Mouse (Mus musculus): ENCODE results near the gene Ybx3. TPM values are rescaled to one million over a fixed set of nuclear protein-coding genes. Genes with fewer than 3 reads are reported as not detected.

Ybx3 gene
- polyA plus RNA-seq, 1 experiment from 2014 or later = 72.9 TPM

DNA sequence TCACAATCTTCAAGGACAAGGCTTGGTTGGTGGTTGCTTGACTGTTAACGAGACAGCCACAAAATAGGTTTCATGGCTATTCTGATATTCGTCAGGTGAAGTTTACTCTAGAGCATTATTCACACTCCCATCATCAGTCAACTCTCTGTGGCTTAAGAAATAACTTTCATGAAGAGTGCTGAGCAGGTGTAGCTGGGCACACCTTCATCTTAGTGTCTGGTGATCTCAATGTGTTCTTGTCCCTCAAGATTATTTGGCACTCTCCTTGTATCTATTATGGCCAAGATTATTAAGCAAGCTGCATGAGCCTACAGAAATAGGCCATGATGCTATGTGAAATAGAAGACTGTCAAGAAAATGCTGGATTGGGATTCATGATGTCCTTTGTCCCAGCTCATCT is 13.0 kb upstream of the Ybx3 start:
- Histone ChIP-seq H3K79me2 (ENCODE audit: inconsistent target) (no peaks in the 10 kb centered on the region), H3K36me3 (ENCODE audit: inconsistent target) (no peaks in the 10 kb centered on the region), H3K27ac (no peak overlapping the region), H3K4me3 (ENCODE audit: inconsistent target) (no peak overlapping the region)
- WGBS (ENCODE audit: missing documents) = 94% methylated on average over 2 of the region's 2 CpGs

DNA sequence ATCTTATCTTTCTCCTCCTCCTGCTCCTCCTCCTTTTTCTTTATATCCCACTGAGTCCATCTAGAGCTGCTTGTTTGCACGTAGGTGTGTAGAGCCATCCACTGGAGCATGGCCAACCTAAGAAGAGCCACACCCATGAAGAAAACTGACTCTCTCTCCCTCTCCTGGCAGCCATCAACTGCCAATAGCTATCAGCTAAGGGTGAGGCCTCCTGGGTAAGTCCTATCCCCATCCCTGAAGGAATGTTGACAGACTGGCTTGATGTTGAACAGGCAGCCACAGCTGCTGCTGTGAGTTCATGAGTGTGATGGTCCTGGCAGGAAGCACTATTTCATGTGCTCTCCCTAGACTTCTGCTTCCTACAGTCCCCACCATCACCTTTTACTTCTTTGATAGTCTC is 8.4 kb upstream of the Ybx3 start:
- WGBS (ENCODE audit: missing documents) = 90% methylated on average over 1 of the region's 1 CpGs
- no peak overlapping the region for H3K27ac ChIP-seq
- H3K79me2 ChIP-seq (ENCODE audit: inconsistent target) = no peaks in the 10 kb centered on the region
- no peaks in the 10 kb centered on the region for H3K36me3 ChIP-seq (ENCODE audit: inconsistent target)
- no peak overlapping the region for H3K4me3 ChIP-seq (ENCODE audit: inconsistent target)

GRCm38 (mm10) chr6:131393873-131394660 is 5.8 kb upstream of the Ybx3 start:
- 94% methylated on average over 4 of the region's 4 CpGs for WGBS (ENCODE audit: missing documents)
- H3K36me3 ChIP-seq (ENCODE audit: inconsistent target) = no peaks in the 10 kb centered on the region
- no peak overlapping the region for H3K4me3 ChIP-seq (ENCODE audit: inconsistent target)
- no peak overlapping the region for H3K27ac ChIP-seq
- no peaks in the 10 kb centered on the region for H3K79me2 ChIP-seq (ENCODE audit: inconsistent target)

- Histone ChIP-seq H3K79me2 (ENCODE audit: inconsistent target) (peaks cover 53% of the 10 kb centered on the region), H3K36me3 (ENCODE audit: inconsistent target) (no peaks in the 10 kb centered on the region), H3K27ac (no peak overlapping the region), H3K4me3 (ENCODE audit: inconsistent target) (peak overlapping the region; percentile 52)
- 1% methylated on average over 42 of the region's 43 CpGs for WGBS (ENCODE audit: missing documents)
These were observed 846 bp downstream of the Ybx3 start for GRCm38 (mm10) chr6:131387221-131388039.

- H3K79me2 ChIP-seq (ENCODE audit: inconsistent target) = peaks cover 62% of the 10 kb centered on the region
- H3K4me3 ChIP-seq (ENCODE audit: inconsistent target) = peak overlapping the region; percentile 52; the same call in 1 of the 2 replicates
- no peak overlapping the region for H3K27ac ChIP-seq
- 71% methylated on average over 8 of the region's 9 CpGs for WGBS (ENCODE audit: missing documents)
- no peaks in the 10 kb centered on the region for H3K36me3 ChIP-seq (ENCODE audit: inconsistent target)
These were observed 1.8 kb downstream of the Ybx3 start for GRCm38 (mm10) chr6:131386416-131387019.

- no peak overlapping the region for H3K27ac ChIP-seq
- H3K79me2 ChIP-seq (ENCODE audit: inconsistent target) = peaks cover 73% of the 10 kb centered on the region
- WGBS (ENCODE audit: missing documents) = 100% methylated on average over 1 of the region's 1 CpGs
- H3K4me3 ChIP-seq (ENCODE audit: inconsistent target) = no peak overlapping the region
- H3K36me3 ChIP-seq (ENCODE audit: inconsistent target) = no peaks in the 10 kb centered on the region
These were observed 2.8 kb downstream of the Ybx3 start for GRCm38 (mm10) chr6:131385469-131385868.

DNA sequence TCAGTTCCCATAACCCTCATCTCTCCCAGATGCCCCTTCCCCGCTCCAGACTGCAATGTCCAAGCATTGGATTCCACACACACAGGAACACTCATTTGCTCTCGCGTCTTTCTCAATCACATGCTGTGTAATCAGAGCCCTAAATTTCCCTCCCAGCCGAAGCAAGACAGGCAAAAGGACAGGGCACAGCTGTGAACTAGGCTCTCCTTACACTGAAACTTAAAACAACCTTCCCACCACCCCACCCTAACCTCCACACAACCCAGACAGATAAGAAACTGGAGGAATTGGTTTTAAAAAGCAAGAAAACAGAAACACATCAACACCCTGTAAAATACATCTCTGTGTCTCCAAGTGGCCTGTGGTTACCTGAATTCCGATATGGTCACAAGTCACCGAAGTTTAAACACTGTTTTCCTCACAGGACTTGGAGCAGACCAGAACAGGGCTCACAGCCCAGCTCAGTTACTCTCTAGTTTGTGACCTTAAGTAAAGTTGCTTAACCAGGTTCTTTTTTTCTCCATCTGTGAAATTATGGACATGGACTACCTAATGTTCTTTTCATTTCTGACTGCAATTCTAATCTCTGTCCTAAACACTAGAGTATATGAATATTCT is 4.5 kb downstream of the Ybx3 start:
- Histone ChIP-seq H3K27ac (no peak overlapping the region), H3K79me2 (ENCODE audit: inconsistent target) (peaks cover 78% of the 10 kb centered on the region), H3K4me3 (ENCODE audit: inconsistent target) (no peak overlapping the region), H3K36me3 (ENCODE audit: inconsistent target) (0 out of 2 replicates have a peak, but pooled peaks cover 3% of the 10 kb centered on the region)
- 74% methylated on average over 6 of the region's 6 CpGs for WGBS (ENCODE audit: missing documents)

DNA sequence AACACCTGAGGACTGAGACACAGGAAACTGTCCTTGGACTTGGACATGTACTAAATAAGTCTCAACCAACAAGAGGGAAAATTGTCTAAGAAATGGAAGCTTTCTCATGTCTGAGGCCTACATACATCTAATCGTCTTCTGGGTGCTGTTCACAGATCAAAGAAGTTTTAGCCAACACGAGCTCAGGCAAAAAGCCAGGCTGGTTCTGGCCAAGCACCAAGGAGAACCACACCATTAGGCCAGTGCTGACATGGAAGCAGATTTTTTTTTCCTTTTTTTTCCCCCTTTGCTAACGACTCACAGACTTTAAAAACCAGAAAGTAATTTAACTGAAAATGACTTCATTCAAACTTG is 5.3 kb downstream of the Ybx3 start:
- Histone ChIP-seq H3K79me2 (ENCODE audit: inconsistent target) (peaks cover 78% of the 10 kb centered on the region), H3K27ac (no peak overlapping the region), H3K36me3 (ENCODE audit: inconsistent target) (0 out of 2 replicates have a peak, but pooled peaks cover 3% of the 10 kb centered on the region), H3K4me3 (ENCODE audit: inconsistent target) (no peak overlapping the region)
- 54% methylated on average over 3 of the region's 3 CpGs for WGBS (ENCODE audit: missing documents)

DNA sequence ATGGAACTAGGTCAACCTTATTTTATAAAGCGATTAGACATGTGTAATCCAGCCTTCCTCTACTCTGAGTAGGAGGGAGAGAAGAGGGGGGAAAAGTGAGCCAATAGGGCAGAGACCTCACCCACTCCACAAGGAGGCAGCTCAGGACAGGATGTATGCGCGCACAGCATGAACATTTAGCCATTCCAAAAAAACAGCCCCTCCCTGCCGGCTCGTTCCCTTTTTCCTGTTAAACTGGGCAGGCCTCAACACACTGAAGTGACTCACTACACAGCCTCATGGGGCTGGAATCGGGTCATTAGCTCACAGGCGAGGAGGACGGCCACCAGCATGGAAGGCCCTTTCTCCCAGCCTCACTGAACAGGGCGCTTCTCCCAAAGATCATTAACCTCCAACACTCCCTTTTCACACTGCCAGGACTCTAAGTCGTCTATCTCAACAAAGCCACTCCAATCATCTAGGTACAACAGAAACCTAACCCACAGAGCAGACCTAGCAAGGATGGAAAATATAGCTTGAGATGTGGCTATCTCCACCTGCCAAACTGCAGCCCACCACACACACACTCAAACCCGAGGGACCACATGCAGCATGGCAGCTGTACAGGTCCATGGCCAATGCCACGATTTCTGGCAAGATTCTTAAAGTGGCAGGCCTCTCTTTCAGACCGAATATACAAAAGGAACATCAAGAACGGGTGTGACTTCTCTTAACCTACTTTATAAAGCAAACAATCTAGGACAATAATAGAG is 5.9 kb downstream of the Ybx3 start:
- peaks cover 75% of the 10 kb centered on the region for H3K79me2 ChIP-seq (ENCODE audit: inconsistent target)
- H3K4me3 ChIP-seq (ENCODE audit: inconsistent target) = no peak overlapping the region
- WGBS (ENCODE audit: missing documents) = 79% methylated on average over 14 of the region's 14 CpGs
- H3K27ac ChIP-seq = no peak overlapping the region
- H3K36me3 ChIP-seq (ENCODE audit: inconsistent target) = 0 out of 2 replicates have a peak, but pooled peaks cover 3% of the 10 kb centered on the region

- 93% methylated on average over 18 of the region's 18 CpGs for WGBS (ENCODE audit: missing documents)
- H3K79me2 ChIP-seq (ENCODE audit: inconsistent target) = peaks cover 41% of the 10 kb centered on the region
- 0 out of 2 replicates have a peak, but pooled peaks cover 3% of the 10 kb centered on the region for H3K36me3 ChIP-seq (ENCODE audit: inconsistent target)
- no peak overlapping the region for H3K4me3 ChIP-seq (ENCODE audit: inconsistent target)
- no peak overlapping the region for H3K27ac ChIP-seq
These were observed 9.3 kb downstream of the Ybx3 start for GRCm38 (mm10) chr6:131378858-131379428.

GRCm38 (mm10) chr6:131377378-131377777 is 10.9 kb downstream of the Ybx3 start:
- 95% methylated on average over 5 of the region's 5 CpGs for WGBS (ENCODE audit: missing documents)
- 0 out of 2 replicates have a peak, but pooled peaks cover 3% of the 10 kb centered on the region for H3K36me3 ChIP-seq (ENCODE audit: inconsistent target)
- no peak overlapping the region for H3K27ac ChIP-seq
- no peak overlapping the region for H3K4me3 ChIP-seq (ENCODE audit: inconsistent target)
- H3K79me2 ChIP-seq (ENCODE audit: inconsistent target) = peaks cover 25% of the 10 kb centered on the region

DNA sequence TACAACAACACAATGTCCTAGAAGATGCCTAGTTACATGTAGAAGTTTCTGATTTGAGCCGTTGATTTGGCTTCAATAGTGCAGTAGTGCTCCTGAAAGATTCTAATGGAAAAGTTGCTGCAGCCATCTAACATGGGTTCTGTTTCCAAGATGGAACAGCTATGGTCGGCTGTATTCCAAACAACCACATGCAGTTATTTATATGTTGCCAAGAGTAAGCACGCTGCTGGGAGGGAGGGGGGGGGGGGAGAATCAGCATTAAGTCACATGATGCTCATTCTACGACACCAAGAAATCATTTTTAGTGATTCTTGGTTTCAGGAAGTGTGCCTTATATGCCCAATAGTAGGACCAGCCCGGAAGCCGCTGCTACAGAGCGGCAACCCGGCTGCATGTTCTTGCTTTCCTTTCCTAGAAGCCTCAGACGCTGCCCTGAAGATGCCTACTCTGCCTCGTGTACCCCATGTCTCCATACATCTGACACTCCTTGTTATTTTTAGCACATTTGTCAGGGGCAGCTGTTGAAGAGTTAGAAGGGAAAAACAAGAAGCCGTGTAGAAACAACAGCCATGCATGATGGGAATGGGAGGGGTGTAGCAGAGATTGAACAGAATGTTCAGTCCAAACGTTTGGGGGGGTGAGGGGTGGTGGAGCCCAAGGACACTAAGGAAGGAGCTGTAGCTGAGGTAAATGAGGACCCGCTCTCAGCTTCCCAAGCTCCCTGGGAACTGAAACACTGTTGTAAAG is 13.5 kb downstream of the Ybx3 start:
- no peaks in the 10 kb centered on the region for H3K36me3 ChIP-seq (ENCODE audit: inconsistent target)
- H3K4me3 ChIP-seq (ENCODE audit: inconsistent target) = no peak overlapping the region
- H3K27ac ChIP-seq = no peak overlapping the region
- no peaks in the 10 kb centered on the region for H3K79me2 ChIP-seq (ENCODE audit: inconsistent target)
- 87% methylated on average over 13 of the region's 13 CpGs for WGBS (ENCODE audit: missing documents)

GRCm38 (mm10) chr6:131373160-131373559 is 15.1 kb downstream of the Ybx3 start:
- no peak overlapping the region for H3K27ac ChIP-seq
- 94% methylated on average over 5 of the region's 5 CpGs for WGBS (ENCODE audit: missing documents)
- no peaks in the 10 kb centered on the region for H3K36me3 ChIP-seq (ENCODE audit: inconsistent target)
- no peak overlapping the region for H3K4me3 ChIP-seq (ENCODE audit: inconsistent target)
- no peaks in the 10 kb centered on the region for H3K79me2 ChIP-seq (ENCODE audit: inconsistent target)
